Mouse (Mus musculus): ENCODE results near the gene A530064D06Rik. TPM values are rescaled to one million over a fixed set of nuclear protein-coding genes. Genes with fewer than 3 reads are reported as not detected.

A530064D06Rik gene
- total RNA-seq (2023), result 82.9 and 86.1 TPM in 2 replicates

DNA sequence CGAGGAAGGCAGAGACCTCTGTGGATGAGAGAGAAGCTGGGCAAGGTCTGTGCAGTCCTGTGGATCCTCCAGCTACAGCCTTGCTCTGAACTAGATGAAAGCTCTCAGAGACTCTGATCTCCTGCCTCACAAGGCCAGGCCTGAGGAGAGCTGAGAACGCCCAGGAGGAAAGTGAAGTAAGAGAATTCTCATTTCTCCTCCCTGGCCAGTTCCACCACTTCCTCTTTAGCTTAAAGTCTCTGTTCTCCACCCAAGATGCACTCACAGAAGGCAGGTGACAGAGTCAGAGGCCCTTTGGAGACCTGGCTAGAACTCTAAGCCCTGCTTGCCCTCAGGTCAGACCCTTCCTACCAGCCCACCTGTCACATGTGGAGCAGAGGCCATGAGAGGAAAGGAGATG lies at the start of gene A530064D06Rik:
A530064D06Rik (minus strand) TSS at position 173 of the 400 bp plus-strand sequence.

DNA sequence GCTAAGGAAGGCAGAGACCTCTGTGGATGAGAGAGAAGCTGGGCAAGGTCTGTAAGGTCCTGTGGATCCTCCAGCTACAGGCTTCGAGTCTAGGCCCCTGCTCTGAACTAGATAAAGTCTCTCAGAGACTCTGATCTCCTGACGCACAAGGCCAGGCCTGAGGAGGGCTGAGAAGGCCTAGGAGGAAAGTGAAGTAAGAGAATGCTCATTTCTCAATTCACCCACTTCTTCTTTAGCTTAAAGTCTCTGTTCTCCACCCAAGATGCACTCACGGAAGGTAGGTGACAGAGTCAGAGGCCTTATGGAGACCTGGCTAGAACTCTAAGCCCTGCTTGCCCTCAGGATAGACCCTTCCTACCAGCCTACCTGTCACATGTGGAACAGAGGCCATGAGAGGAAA lies 21.0 kb downstream of the A530064D06Rik start, which contains the start of gene 9830107B12Rik:
9830107B12Rik (minus strand) TSS at position 149 of the 400 bp plus-strand sequence.

Other genes starting within 250 kb of the A530064D06Rik start
- 7.4 and 11.3 TPM in 2 replicates for gene Foxp4, start 242.6 kb downstream of the A530064D06Rik start, total RNA-seq (2023)
- gene 1700122O11Rik, start 129.0 kb downstream of the A530064D06Rik start, total RNA-seq (2023), result not detected in 2 replicates
- gene 1700067P10Rik, start 78.0 kb downstream of the A530064D06Rik start, total RNA-seq (2023), result not detected in 2 replicates
- gene 9830107B12Rik, start 21.0 kb downstream of the A530064D06Rik start, total RNA-seq (2023), result 74.6 and 75.4 TPM in 2 replicates
- 885 and 916 TPM in 2 replicates for gene Trem1, start 65.5 kb upstream of the A530064D06Rik start, total RNA-seq (2023)
- 381 and 386 TPM in 2 replicates for gene Trem3, start 80.5 kb upstream of the A530064D06Rik start, total RNA-seq (2023)
- gene Treml4, start 97.0 kb upstream of the A530064D06Rik start, total RNA-seq (2023), result 27.4 and 30.3 TPM in 2 replicates
- gene Treml2, start 132.2 kb upstream of the A530064D06Rik start, total RNA-seq (2023), result 124 and 139 TPM in 2 replicates
- 163 and 169 TPM in 2 replicates for gene B430306N03Rik, start 148.9 kb upstream of the A530064D06Rik start, total RNA-seq (2023)
- 11.0 and 12.4 TPM in 2 replicates for gene Trem2, start 179.1 kb upstream of the A530064D06Rik start, total RNA-seq (2023)
- gene Treml1, start 192.6 kb upstream of the A530064D06Rik start, total RNA-seq (2023), result 0.82 and 3.3 TPM in 2 replicates
- gene Nfya, start 242.6 kb upstream of the A530064D06Rik start, total RNA-seq (2023), result 80.8 and 88.1 TPM in 2 replicates
- gene Oard1, start 242.7 kb upstream of the A530064D06Rik start, total RNA-seq (2023), result 16.9 and 20.7 TPM in 2 replicates

All from neutrophil, adult 65 days (primary cell).